Mouse (Mus musculus) heart, adult 2 months (tissue): ENCODE data around the gene Pygl. TPM values are rescaled to one million over a fixed set of nuclear protein-coding genes. Genes with fewer than 3 reads are reported as not detected.

Source experiments
- DNase-seq, 2 experiments: peaks; one replicate each; pipeline ENCODE4 v3.0.0; 2021
- H3K27ac ChIP-seq: fragments of 200-600 bp; 2 replicates; pipeline ENCODE4 v1.8.1; 2022
- H3K27me3 ChIP-seq: fragments of 200-500 bp; 2 replicates; pipeline ENCODE4 v1.6.1; 2012; ENCODE audit warnings: mild to moderate bottlenecking, low read length, inconsistent platforms, mixed read lengths; ENCODE audit not compliant: control insufficient read depth, insufficient read depth
- H3K36me3 ChIP-seq: fragments of 200-500 bp; 2 replicates; pipeline ENCODE4 v1.6.1; 2012; ENCODE audit warnings: low read length, inconsistent platforms; ENCODE audit not compliant: control insufficient read depth, insufficient read depth
- H3K4me1 ChIP-seq: fragments of 200-500 bp; 2 replicates; pipeline ENCODE4 v1.6.1; 2011; ENCODE audit warnings: low read length; ENCODE audit not compliant: control insufficient read depth, insufficient read depth
- H3K4me3 ChIP-seq: fragments of 200-600 bp; 2 replicates; pipeline ENCODE4 v1.8.1; 2022
- H3K79me2 ChIP-seq: fragments of 200-500 bp; replicated peaks from 2 replicates; pipeline ENCODE4 v1.6.1; 2012; ENCODE audit warnings: mild to moderate bottlenecking, inconsistent platforms, low read length, moderate library complexity, mixed read lengths; ENCODE audit not compliant: control insufficient read depth, insufficient read depth
- H3K9ac ChIP-seq: fragments of 200-500 bp; 2 replicates; pipeline ENCODE4 v1.6.1; 2012; ENCODE audit warnings: low read depth, mild to moderate bottlenecking, control low read depth, inconsistent platforms, low read length, mixed read lengths
- CTCF ChIP-seq: fragments of 200-600 bp; IDR thresholded peaks from 2 replicates; pipeline ENCODE4 v1.8.1; 2022; ENCODE audit warnings: antibody characterized with exemption, mild to moderate bottlenecking, moderate library complexity
- EP300 ChIP-seq: fragments of 200-500 bp; IDR thresholded peaks from 2 replicates; pipeline ENCODE4 v1.6.1; 2011; ENCODE audit warnings: low read depth, low read length, control low read depth; ENCODE audit not compliant: insufficient read depth
- POLR2A ChIP-seq: fragments of 200-500 bp; IDR thresholded peaks from 2 replicates; pipeline ENCODE4 v1.6.1; 2011; ENCODE audit warnings: mild to moderate bottlenecking, low read depth, low read length, control low read depth; ENCODE audit not compliant: insufficient read depth
- WGBS: fragments of 180-500 bp; shearing (Covaris S2); methylation state at CpG from one replicate; pipeline ENCODE4 v1.1.7; 2018; 5-methylcytosine and 5-hydroxymethylcytosine counted together
- intact Hi-C: fragments of 180-260 bp; cut with DNase I; formaldehyde crosslinking; loops from one replicate; pipeline ENCODE4 v1.15.1; 2025
- polyA plus RNA-seq: library from polyadenylated mRNA; depleted of rRNA; stranded (reverse); fragments of >200 nt; gene quantifications from 2 replicates; pipeline ENCODE4 v1.2.3, GENCODE M21; 2012
- total RNA-seq, 2 experiments: library from RNA; stranded (reverse); gene quantifications; 2 replicates each; pipeline ENCODE4 v1.2.3; 2021

The Pygl gene
- total and polyA plus RNA-seq, 3 experiments: 4.5 to 15.3 (median 4.6) TPM

GRCm38 (mm10) chr12:70232020-70232544 lies 794 bp upstream of the Pygl start:
- H3K9ac ChIP-seq: no peak overlapping the region
- no peak for TF ChIP-seq POLR2A
- TF ChIP-seq EP300: no peak
- TF ChIP-seq CTCF: no peak
- no peaks in the 10 kb centered on the region for H3K79me2 ChIP-seq
- no peak overlapping the region for H3K4me3 ChIP-seq
- H3K27ac ChIP-seq: no peak overlapping the region
- no peaks in the 10 kb centered on the region; the same call in 1 of the 2 replicates for H3K4me1 ChIP-seq
- intact Hi-C loops: loop anchor here (5.0 to 10.0 kb wide), 2 partner anchors 115 to 683 kb away; partner anchors contain the start of gene Trim9
- no peaks in the 10 kb centered on the region for H3K36me3 ChIP-seq
- no peak for DNase-seq
- 28% methylated on average over 5 of the region's 5 CpGs for WGBS
- no peaks in the 10 kb centered on the region for H3K27me3 ChIP-seq

GRCm38 (mm10) chr12:70228155-70228554 lies 3.1 kb downstream of the Pygl start:
- DNase-seq: no peak
- Histone ChIP-seq H3K4me1 (no peaks in the 10 kb centered on the region), H3K4me3 (peak overlapping the region; percentile 62), H3K36me3 (no peaks in the 10 kb centered on the region), H3K27ac (no peak overlapping the region; the same call in 1 of the 2 replicates), H3K27me3 (no peaks in the 10 kb centered on the region), H3K79me2 (no peaks in the 10 kb centered on the region), H3K9ac (no peak overlapping the region)
- intact Hi-C loops: no loop called here
- 77% methylated on average over 11 of the region's 11 CpGs for WGBS
- no peak for TF ChIP-seq POLR2A
- TF ChIP-seq CTCF: no peak

- DNase-seq: peak; percentile 87
- Histone ChIP-seq H3K9ac (peak overlapping the region; percentile 63), H3K4me3 (peak overlapping the region; percentile 62), H3K79me2 (no peaks in the 10 kb centered on the region), H3K27ac (peak overlapping the region; percentile 63), H3K4me1 (no peaks in the 10 kb centered on the region), H3K27me3 (no peaks in the 10 kb centered on the region), H3K36me3 (no peaks in the 10 kb centered on the region)
- WGBS: 3% methylated on average over 52 of the region's 52 CpGs
- intact Hi-C loops: no loop called here
- 0 out of 2 replicates have a peak, but pooled peaks have one; percentile 2 for TF ChIP-seq CTCF
- no peak for TF ChIP-seq EP300
- peak; percentile 91 for TF ChIP-seq POLR2A
Observed at GRCm38 (mm10) chr12:70227121-70227932, 4.0 kb downstream of the Pygl start.

GRCm38 (mm10) chr12:70226655-70227054 lies 4.6 kb downstream of the Pygl start:
- Histone ChIP-seq H3K27ac (no peak overlapping the region), H3K27me3 (no peaks in the 10 kb centered on the region), H3K79me2 (no peaks in the 10 kb centered on the region), H3K4me1 (no peaks in the 10 kb centered on the region), H3K9ac (no peak overlapping the region), H3K4me3 (peak overlapping the region; percentile 62), H3K36me3 (no peaks in the 10 kb centered on the region)
- intact Hi-C loops: no loop called here
- no peak for TF ChIP-seq POLR2A
- no peak for TF ChIP-seq EP300
- TF ChIP-seq CTCF: no peak
- WGBS: 42% methylated on average over 5 of the region's 5 CpGs
- DNase-seq: no peak

- Histone ChIP-seq H3K4me1 (no peaks in the 10 kb centered on the region), H3K9ac (no peak overlapping the region), H3K36me3 (no peaks in the 10 kb centered on the region), H3K27ac (no peak overlapping the region), H3K27me3 (no peaks in the 10 kb centered on the region), H3K79me2 (no peaks in the 10 kb centered on the region), H3K4me3 (no peak overlapping the region)
- intact Hi-C loops: no loop called here
- no peak for DNase-seq
- whole genome bisulfite sequencing: 70% methylated on average over 4 of the region's 4 CpGs
- TF ChIP-seq POLR2A (no peak), EP300 (no peak)
Observed at GRCm38 (mm10) chr12:70223331-70223730, 8.0 kb downstream of the Pygl start.

- no peak for TF ChIP-seq POLR2A
- TF ChIP-seq CTCF: no peak
- no peak for TF ChIP-seq EP300
- no peaks in the 10 kb centered on the region for H3K36me3 ChIP-seq
- no peaks in the 10 kb centered on the region for H3K27me3 ChIP-seq
- H3K9ac ChIP-seq: no peak overlapping the region
- intact Hi-C loops: no loop called here
- H3K79me2 ChIP-seq: no peaks in the 10 kb centered on the region
- no peak for DNase-seq
- WGBS: 85% methylated on average over 5 of the region's 5 CpGs
- no peaks in the 10 kb centered on the region for H3K4me1 ChIP-seq
- H3K4me3 ChIP-seq: no peak overlapping the region
- no peak overlapping the region for H3K27ac ChIP-seq
Observed at GRCm38 (mm10) chr12:70221425-70221824, 9.9 kb downstream of the Pygl start.
